Mouse (Mus musculus) E14TG2a.4 (cell line): ENCODE results near the gene Ikzf5.

Experiments used
- CTCF ChIP-seq: conservative IDR thresholded peaks from 2 replicates; pipeline ENCODE4 v1.5.1; 2014; ENCODE audit warnings: low read length
- POU5F1 ChIP-seq: IDR thresholded peaks from 2 replicates; pipeline ENCODE4 v1.6.1; 2014; ENCODE audit warnings: low read length, borderline replicate concordance

DNA sequence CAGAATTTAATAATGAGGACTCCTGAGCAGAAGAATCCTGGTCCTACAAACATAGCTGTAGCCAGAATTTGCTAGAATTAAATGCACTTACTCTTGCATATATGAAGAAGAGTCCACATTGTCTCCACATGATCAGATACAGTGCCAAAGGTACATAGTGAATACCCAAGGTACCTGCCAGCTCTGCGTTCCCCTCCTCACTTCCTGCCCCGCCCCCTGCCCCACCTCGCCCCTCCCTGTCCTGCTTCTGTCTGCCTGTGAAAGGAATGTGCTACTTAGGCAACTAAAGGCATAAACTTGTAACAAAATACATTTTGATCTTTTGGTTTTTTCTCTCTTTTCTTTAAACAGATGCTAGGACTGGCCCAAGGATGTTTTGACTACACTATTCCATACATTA, 26.7 kb upstream of the Ikzf5 start:
- TF ChIP-seq CTCF, result no peak
- TF ChIP-seq POU5F1, result no peak
